Mouse (Mus musculus) layer of hippocampus, adult 2 months (tissue): Measurements from ENCODE around the gene Bace1. TPM values are rescaled to one million over a fixed set of nuclear protein-coding genes. Genes with fewer than 3 reads are reported as not detected.

Source experiments
- DNase-seq, 2 experiments: peaks; one replicate each; pipeline ENCODE4 v3.0.0; 2022; ENCODE audit warnings: low spot score in 2 of 2
- H3K27ac ChIP-seq: fragments of 200-600 bp; 2 replicates; pipeline ENCODE4 v1.8.1; 2022
- H3K4me3 ChIP-seq: fragments of 200-600 bp; 2 replicates; pipeline ENCODE4 v1.8.1; 2022; ENCODE audit warnings: mild to moderate bottlenecking
- CTCF ChIP-seq: fragments of 200-600 bp; conservative IDR thresholded peaks from 2 replicates; pipeline ENCODE4 v1.8.1; 2022; ENCODE audit warnings: antibody characterized with exemption, mild to moderate bottlenecking, moderate library complexity
- long read RNA-seq, 2 experiments: library from polyadenylated mRNA; stranded (forward); transcript quantifications; one replicate each; pipeline ENCODE4 v2.0.0; 2021; ENCODE audit warnings: borderline mapping rate in 2 of 2
- total RNA-seq, 2 experiments: library from RNA; stranded (reverse); gene quantifications; 2 replicates each; pipeline ENCODE4 v1.2.3; 2021

The Bace1 gene
- 10 to 100 TPM; 76.6 to 80.3 TPM for total RNA-seq
- long read RNA-seq, experiment 1, full-length matches to known transcripts: 64 of 99 reads
- long read RNA-seq, experiment 1, partial matches to known transcripts: 5 of 99 reads
- long read RNA-seq, experiment 1, other reads (novel, unspliced or antisense): 30 of 99 reads
- long read RNA-seq, experiment 2, full-length matches to known transcripts: 89 of 128 reads
- long read RNA-seq, experiment 2, partial matches to known transcripts: 9 of 128 reads
- long read RNA-seq, experiment 2, other reads (novel, unspliced or antisense): 30 of 128 reads

DNA sequence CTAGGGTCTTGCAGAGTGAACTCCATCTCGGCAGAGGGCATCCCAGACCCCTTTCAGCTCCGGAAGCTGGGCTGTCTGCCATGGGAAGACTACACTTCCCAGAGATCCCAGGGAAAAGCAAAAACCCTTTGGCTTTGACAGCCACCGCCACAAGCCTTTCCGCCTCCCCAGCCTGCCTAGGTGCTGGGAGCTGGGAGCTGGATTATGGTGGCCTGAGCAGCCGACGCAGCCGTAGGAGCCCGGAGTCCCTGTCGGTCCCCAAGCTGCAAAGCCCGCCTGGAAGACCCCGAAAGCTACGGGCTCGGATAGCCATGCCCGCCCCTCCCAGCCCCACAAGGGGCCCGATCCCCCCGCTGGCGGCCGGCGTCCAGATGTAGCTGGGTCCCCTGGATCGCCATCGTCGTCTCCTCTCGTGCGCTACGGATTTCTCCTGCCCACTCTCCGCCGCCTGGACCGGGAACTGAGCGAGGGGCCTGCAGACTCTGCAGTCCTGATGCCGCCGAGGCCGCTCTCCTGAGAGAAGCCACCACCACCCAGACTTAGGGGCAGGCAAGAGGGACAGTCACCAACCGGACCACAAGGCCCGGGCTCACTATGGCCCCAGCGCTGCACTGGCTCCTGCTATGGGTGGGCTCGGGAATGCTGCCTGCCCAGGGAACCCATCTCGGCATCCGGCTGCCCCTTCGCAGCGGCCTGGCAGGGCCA, at the start of gene Bace1:
Gene Bace1, plus strand, starts transcription at position 147 of the 705 bp plus-strand sequence.
- DNase-seq: peak; percentile 90 to 93
- TF ChIP-seq CTCF: peak; percentile 68
- Histone ChIP-seq H3K27ac (peak within 1 kb of the TSS; percentile 94), H3K4me3 (peak within 1 kb of the TSS; percentile 95)

DNA sequence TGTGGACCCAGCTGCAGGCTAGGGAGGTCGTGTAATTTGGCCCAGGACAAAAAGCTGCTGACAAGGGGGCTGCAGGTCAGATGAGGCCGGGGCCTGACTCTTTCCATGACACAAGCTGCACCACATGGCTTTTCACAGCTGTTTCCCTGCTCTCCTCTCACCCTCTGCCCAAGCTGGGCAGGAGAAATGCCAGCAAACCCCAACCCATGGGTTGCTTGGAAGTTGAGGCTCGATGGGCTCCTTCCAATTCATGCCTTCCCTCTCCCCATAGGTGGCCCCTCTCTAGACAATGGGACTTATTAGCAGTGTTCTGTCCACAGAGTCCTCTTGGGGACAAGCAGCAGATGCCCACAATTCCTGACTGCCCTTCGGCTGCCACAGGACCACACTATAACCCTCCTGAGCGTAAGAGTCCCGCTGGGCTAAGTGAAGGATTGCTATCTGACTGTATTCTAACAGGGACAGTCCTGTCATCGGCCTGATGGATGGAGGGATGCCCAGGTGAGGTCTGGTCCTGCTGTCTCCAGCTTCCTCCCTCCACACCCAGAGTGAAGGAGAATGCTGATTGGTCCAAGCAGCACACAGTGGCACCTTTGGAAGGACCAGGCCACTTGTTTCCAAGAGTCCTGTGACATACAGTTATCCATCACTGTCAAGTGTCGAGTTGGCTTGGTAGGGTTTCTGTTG, 46.8 kb upstream of the Bace1 start:
- no peak overlapping the region for H3K27ac ChIP-seq
- no peak for DNase-seq
- no peak for TF ChIP-seq CTCF
- no peak overlapping the region for H3K4me3 ChIP-seq

DNA sequence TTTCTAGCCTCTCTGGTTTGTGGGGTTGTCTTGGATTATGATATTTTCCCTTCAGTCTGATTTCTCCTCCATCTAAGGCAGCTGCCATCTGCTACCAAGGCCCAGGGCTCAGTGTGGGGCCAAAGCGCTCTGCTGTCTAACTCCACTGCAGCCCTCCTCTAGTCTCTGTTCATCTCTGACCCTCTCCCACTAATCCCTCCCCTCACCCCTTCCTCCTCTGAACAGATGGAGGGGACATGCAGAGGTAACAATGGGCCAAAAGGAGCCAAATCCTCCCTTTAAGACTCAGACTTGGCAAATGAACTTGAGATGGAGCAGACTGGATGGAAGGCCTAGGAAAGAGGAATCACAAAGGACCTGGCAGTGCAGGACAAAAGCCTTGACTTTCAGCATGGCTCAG, 46.1 kb upstream of the Bace1 start:
- no peak for DNase-seq
- TF ChIP-seq CTCF: no peak
- Histone ChIP-seq H3K4me3 (no peak overlapping the region), H3K27ac (no peak overlapping the region)

DNA sequence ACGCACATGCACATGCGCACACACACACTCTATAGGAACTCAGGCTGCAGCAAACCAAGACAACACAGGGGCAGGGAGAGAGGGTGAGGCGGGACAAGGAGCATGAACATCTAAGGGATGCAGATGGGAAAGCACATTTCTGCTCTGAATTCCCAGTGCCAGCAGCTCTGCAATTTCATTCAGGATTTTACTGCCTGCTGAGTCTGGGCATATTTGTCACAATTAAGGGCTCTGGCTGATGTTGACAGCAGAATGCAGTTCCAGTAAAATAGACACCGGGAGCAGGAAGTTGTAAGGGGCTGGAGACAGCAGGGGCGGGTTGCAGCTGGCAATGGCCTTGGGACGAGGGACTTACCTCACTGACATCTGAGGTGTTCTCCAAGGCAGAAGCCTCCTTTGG, 44.7 kb upstream of the Bace1 start:
- H3K27ac ChIP-seq: no peak overlapping the region
- H3K4me3 ChIP-seq: no peak overlapping the region
- DNase-seq: no peak
- TF ChIP-seq CTCF: no peak

DNA sequence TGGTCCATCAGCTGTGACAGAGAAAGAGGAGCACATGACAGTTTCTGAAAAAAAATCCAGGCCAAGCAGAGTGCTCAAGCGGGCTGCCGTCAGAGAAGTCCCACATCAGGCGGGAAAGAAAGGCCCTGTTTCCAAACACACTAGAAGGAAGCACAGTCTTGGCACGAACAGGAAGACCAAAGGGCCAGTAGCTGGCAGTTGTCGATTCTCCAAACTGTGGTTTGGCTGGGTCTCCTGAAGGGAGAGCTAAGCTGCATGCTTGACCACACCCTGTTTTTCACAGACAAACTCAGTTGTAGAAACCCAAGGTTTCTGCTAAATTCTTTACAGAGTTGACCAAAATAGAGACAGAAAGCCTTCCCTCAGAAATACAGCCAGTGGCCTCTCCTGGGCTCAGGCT, 42.7 kb upstream of the Bace1 start:
- no peak for DNase-seq
- no peak overlapping the region for H3K4me3 ChIP-seq
- no peak for TF ChIP-seq CTCF

DNA sequence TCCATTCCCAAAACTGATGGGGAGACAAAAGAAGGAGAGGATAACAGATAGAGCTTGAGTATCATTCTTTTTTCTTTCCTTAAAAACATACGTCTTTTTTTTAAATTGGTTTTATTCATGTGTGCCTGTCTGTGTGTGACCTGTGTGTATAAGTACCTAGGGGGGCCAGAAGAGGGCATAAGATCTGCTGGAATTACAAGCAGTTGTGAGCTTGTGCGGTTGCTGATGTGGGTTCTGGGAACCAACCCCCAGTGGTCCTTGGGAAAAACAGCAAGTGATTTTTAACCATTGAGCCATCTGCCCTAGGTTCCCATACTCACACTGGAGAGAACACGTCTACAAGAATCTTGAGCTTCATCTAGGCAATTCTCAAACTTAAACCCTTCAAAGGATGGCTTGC, 41.1 kb upstream of the Bace1 start:
- TF ChIP-seq CTCF: peak; percentile 37

More for the DNA sequence above, 42.7 kb upstream of the Bace1 start:
- no peak overlapping the region for H3K27ac ChIP-seq

DNA sequence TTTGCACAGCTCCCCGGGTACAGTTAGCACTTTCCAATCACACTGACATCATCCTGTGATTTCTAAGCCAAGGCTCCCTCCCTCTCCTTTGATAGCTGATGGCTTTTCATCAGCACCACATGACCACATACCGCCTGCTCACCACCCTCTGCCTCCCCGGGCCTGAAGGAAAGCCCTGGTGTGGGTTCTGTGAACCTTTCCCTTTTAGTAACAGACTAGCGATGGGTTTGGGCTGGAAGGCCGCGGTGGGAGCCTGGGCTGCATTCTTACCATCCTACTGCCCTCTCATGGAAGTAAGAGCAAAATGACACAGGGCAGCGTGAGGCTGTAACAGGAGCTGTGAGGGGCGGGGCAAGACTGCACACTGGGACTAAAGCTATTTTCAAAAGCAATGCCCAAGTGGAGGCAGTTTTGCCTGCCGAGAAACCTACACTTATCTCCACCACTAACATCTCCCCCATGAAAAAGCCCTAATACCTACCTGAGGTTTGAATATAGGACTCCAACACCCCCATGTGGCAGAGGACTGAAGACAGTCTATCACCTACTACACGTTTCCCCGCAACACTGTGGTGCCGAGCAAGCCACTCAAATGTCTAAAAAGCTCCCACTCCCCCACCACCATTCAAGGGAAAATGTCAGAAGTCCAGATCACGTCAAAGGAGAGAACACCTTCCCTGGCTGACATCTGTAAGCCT, 39.8 kb upstream of the Bace1 start:
- peak; percentile 21 to 43 for DNase-seq
- peak; percentile 41; the same call in 1 of the 2 replicates for TF ChIP-seq CTCF
- Histone ChIP-seq H3K27ac (peak overlapping the region; percentile 73), H3K4me3 (no peak overlapping the region)

More for the DNA sequence above, 41.1 kb upstream of the Bace1 start:
- no peak overlapping the region for H3K27ac ChIP-seq
- no peak for DNase-seq
- no peak overlapping the region for H3K4me3 ChIP-seq

DNA sequence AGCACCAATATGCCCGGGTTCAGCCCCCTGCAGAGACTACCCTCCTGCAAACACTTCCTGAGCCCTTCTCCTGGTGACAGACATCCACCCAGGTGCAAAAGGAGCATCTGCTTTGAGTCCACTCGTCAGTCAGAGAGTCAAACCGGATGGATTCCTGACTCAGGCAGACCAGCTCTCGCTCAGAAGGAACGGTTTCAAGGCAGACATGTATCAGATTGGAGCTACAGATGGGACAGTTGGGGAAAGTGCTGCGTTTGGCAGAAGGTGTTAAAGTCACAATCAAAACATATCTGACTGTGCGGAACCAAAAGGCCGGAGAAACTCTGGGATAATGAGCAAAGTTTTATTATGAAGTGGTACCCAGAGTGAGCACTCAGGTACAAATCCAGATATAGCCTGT, 39.0 kb upstream of the Bace1 start:
- peak; percentile 63 to 65 for DNase-seq
- peak overlapping the region; percentile 73 for H3K27ac ChIP-seq

DNA sequence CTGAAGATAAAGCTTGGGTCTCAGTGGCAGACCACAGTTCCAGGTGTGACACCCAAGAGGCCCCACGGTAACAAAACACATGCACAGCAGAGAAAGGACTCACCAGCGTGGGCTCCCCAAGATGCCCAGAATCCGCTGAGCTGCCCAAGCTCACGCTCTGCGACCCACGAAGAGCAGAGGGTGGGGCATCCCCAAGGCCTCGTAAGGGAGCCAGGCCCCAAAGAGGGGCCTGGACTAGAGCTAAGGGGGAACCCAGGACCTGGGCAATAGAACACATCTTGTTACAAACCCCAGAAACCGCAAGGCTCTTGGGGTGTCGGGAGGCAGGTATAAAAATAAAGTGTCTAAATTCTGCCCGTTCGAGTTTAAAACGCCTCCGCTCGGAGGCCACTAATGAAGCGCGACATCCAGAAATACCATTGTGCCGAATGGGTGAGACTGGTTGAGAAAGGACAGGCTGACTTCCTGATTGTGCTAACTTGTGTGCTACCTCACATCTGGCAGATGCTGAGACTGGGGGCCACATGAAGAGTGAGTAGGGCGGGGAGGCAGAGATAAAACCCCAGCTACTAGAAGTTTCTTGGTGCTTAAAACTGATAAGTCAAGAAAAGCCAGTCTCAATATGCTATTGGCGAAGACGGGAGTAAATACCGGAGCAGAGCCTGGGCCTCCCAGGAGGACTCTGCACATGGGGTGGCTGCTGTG, 35.2 kb upstream of the Bace1 start:
- TF ChIP-seq CTCF: no peak
- DNase-seq: no peak
- H3K4me3 ChIP-seq: no peak overlapping the region
- no peak overlapping the region for H3K27ac ChIP-seq

More for the DNA sequence above, 39.0 kb upstream of the Bace1 start:
- TF ChIP-seq CTCF: no peak
- H3K4me3 ChIP-seq: no peak overlapping the region

DNA sequence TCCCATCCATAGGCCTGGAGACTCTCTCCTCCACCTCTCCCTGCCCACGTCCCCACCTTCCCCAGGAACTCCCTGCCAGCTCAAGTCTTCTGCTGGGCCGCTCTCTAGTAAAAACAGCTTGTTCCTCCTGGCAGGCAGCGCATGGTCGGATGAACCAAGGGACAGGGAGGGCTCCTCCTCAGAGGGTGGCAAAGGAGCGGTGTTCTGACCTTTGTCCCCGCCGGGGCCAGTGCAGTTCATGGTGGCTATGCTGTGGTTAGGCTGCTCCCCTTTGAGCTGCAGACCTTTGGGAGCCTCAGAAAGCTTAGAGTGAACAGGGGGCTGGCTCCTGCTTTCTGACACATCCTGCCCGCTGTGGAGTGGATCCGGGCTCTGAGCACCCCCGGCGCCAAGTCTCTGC, 31.5 kb upstream of the Bace1 start:
- Histone ChIP-seq H3K27ac (no peak overlapping the region), H3K4me3 (no peak overlapping the region)
- TF ChIP-seq CTCF: no peak
- no peak for DNase-seq

DNA sequence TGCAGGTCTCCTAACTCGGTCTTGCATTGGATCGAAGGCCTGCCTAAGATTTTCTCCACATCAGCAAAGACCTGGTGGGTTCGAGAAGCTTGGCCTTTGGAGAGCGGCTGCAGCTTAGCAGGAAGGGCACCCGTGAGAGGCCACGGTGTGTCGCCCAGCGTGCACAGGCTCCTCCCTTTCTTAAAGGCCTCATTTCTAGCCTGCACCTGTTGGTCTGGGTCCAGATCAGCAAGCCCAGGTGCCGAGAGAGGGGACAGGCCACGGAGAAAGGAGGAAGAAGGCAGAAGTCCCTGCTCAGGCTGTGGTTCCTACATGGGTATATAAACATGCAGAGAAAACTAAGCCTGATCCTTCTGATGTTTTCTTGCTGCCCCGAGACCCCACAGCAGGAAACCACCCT, 31.0 kb upstream of the Bace1 start:
- no peak for DNase-seq
- TF ChIP-seq CTCF: no peak
- no peak overlapping the region for H3K4me3 ChIP-seq
- H3K27ac ChIP-seq: no peak overlapping the region

DNA sequence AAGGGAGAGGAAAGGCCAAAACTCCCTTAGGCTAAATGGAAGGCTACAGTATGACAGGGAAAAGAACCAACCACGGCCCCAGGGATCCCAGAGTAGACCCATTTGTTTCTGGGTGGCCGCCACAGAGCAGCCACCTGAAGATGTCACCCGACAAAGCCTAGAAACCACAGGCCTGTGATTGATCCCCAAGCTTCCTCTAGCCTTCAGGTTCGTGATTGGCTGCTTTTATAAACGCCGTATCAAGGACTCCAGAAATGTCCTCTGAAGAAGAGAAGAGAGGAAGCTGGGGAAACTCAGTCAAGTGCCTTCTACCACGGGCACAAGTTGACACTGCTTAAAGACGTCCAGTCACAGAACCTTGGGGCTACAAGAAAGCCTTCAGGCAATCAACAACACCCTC, 30.6 kb upstream of the Bace1 start:
- no peak for TF ChIP-seq CTCF
- DNase-seq: no peak
- Histone ChIP-seq H3K27ac (no peak overlapping the region), H3K4me3 (no peak overlapping the region)
